Comparison of ENCODE assay signal across 26 mouse cellular contexts in genomic region chr15:81294386-81294785, GRCm38 (mm10). TPM values are rescaled to one million over a fixed set of nuclear protein-coding genes. Genes with fewer than 3 reads are reported as not detected.
DNase-seq lines count a peak whose midpoint lies in the region; TF ChIP-seq lines count a peak whose summit lies in the region.
"Had no signal": no experiment of that assay in that cellular context is flagged by ENCODE, and none has a peak within 500 bp of the region (broad histone marks: within the 10 kb centered on the region; RNA-seq: fewer than 3 reads in every experiment).

No protein-coding gene starts in this region.

- H3K36me3 ChIP-seq in myocyte (ENCODE audit: control insufficient read depth, insufficient read depth), result no peaks in the 10 kb centered on the region
- H3K36me3 ChIP-seq: forebrain, embryonic 15.5 days; heart, embryonic 15.5 days; neural tube, embryonic 12.5 days had no signal

- H3K27me3 ChIP-seq in myocyte (ENCODE audit: control insufficient read depth, insufficient read depth, insufficient read length), result no peaks in the 10 kb centered on the region
- H3K27me3 ChIP-seq: forebrain, embryonic 15.5 days; heart, embryonic 15.5 days; neural tube, embryonic 12.5 days had no signal

- H3K4me2 ChIP-seq in myocyte (ENCODE audit: low read depth), result peak overlapping the region; percentile 100
- H3K4me2 ChIP-seq: forebrain, embryonic 15.5 days; heart, embryonic 15.5 days; liver, embryonic 11.5 days; midbrain, embryonic 11.5 days; neural tube, embryonic 12.5 days had no signal

- no peak for TF ChIP-seq POLR2A in myocyte (IDR thresholded peaks at IDR 0.05; ENCODE audit: insufficient read length, low read depth)

- DNase-seq in frontal cortex, adult 2 months (ENCODE audit: extremely low spot score in 1 of 2, low spot score in 1 of 2), result peak; percentile 22 to 48
- DNase-seq in frontal cortex, postnatal 10 days (ENCODE audit: low spot score in 2 of 2), result no peak
- DNase-seq in left cerebral cortex, postnatal 25 days (ENCODE audit: low spot score in 2 of 2), result peak; percentile 10 to 74
- DNase-seq in left cerebral cortex, postnatal 4 days, result no peak
- peak; percentile 26 to 34 for DNase-seq in right cerebral cortex, adult 2 months (ENCODE audit: low spot score in 2 of 2)
- no peak for DNase-seq in right cerebral cortex, postnatal 36 days (ENCODE audit: low spot score in 2 of 2)
- no peak for DNase-seq in layer of hippocampus, postnatal 25 days (ENCODE audit: extremely low spot score in 1 of 2, low spot score in 1 of 2)
- DNase-seq: adrenal gland, postnatal 25 days; cerebellum, adult 18-20 months; cerebellum, postnatal 10 days; kidney, adult 18-20 months; kidney, postnatal 36 days; lung, postnatal 36 days; right cerebral cortex, postnatal 25 days; spleen, adult 18-20 months; thymus, postnatal 4 days had no signal

- H3K79me2 ChIP-seq in myocyte (ENCODE audit: control insufficient read depth, insufficient read depth), result no peaks in the 10 kb centered on the region

- intact Hi-C loops in left cerebral cortex, postnatal 25 days (cut with DNase I), result no loop called here
- intact Hi-C loops in left cerebral cortex, postnatal 4 days (cut with DNase I), result no loop called here

- no peak overlapping the region for H3ac ChIP-seq in myocyte (ENCODE audit: control insufficient read depth, insufficient read length)

- peak overlapping the region; percentile 16 for H3K4me3 ChIP-seq in myocyte
- H3K4me3 ChIP-seq: forebrain, embryonic 15.5 days; heart, embryonic 15.5 days; layer of hippocampus, adult 2 months; neural tube, embryonic 12.5 days had no signal

TF ChIP-seq in myocyte, 11 proteins besides CTCF, POLR2A, EP300 and RAD21:
- TF ChIP-seq POLR2AphosphoS2 (IDR thresholded peaks at IDR 0.05; ENCODE audit: insufficient read length, low read depth) (no peak), USF1 (IDR thresholded peaks at IDR 0.05; ENCODE audit: low read depth) (no peak), SRF (IDR thresholded peaks at IDR 0.05; ENCODE audit: control insufficient read depth, insufficient read length, low read depth) (peak; percentile 94), TCF3 (IDR thresholded peaks at IDR 0.05; ENCODE audit: insufficient read length, low read depth) (peak; percentile 31), TCF12 (IDR thresholded peaks at IDR 0.05; ENCODE audit: insufficient read depth, poor library complexity, severe bottlenecking) (peak; percentile 48), E2F4 (IDR thresholded peaks at IDR 0.05; ENCODE audit: insufficient read depth) (no peak), MAX (IDR thresholded peaks at IDR 0.05; ENCODE audit: low read depth) (no peak), MYOG (IDR thresholded peaks at IDR 0.05; ENCODE audit: control insufficient read depth in 1 of 3, insufficient read depth in 1 of 3, insufficient read length in 2 of 3, low read depth in 2 of 3) (no peak), REST (IDR thresholded peaks at IDR 0.05; ENCODE audit: insufficient read depth, insufficient read length) (no peak), CEBPB (IDR thresholded peaks at IDR 0.05; ENCODE audit: insufficient read depth, poor library complexity, severe bottlenecking) (no peak), MYOD1 (IDR thresholded peaks at IDR 0.05; ENCODE audit: control insufficient read depth in 1 of 3, insufficient read length in 2 of 3, low read depth in 2 of 3) (peak; percentile 66 to 91 (median 89))

RNA-seq across cellular contexts. Expression of gene Mchr1, which starts 59.1 kb away (rescaled TPM):
- polyA plus RNA-seq in frontal cortex, adult 2 months (2012; rRNA removed), result 17.4 and 20.1 TPM in 2 replicates
- total RNA-seq in left cerebral cortex, postnatal 25 days (2021), result 10 to 100 TPM; 21.5 to 26.7 TPM
- 1 to 10 TPM; 3.4 TPM for total RNA-seq in left cerebral cortex, postnatal 4 days (2021)
- 0.44 TPM for polyA plus RNA-seq in myocyte (2012; fragmentation: generic; extraction: Trizol)
- 10 to 100 TPM; 21.3 to 24.9 TPM for total RNA-seq in layer of hippocampus, postnatal 25 days (2021)
- total RNA-seq: heart, postnatal 25 days; megakaryocyte, adult 5-6 weeks had no signal
- polyA plus RNA-seq: CD4-positive, CD25-positive, alpha-beta regulatory T cell, adult 4 months had no signal

Comparison
In these comparisons a context has a peak if more than half of its experiments do, and no peak if none do; other contexts are left out.
1. DNase-seq: peak in frontal cortex, adult 2 months (2 of 2), left cerebral cortex, postnatal 25 days (2 of 2) and right cerebral cortex, adult 2 months (2 of 2); none in frontal cortex, postnatal 10 days (0 of 2), left cerebral cortex, postnatal 4 days (single experiment), right cerebral cortex, postnatal 36 days (0 of 2) and layer of hippocampus, postnatal 25 days (0 of 2).
2. RNA of gene Mchr1, which starts 59.1 kb away (total RNA-seq): 21.5 to 26.7 TPM in left cerebral cortex, postnatal 25 days and 21.3 to 24.9 TPM in layer of hippocampus, postnatal 25 days; 3.4 TPM in left cerebral cortex, postnatal 4 days; every median in the first group is over 4 times any median in the second.